Mouse (Mus musculus) brain, embryonic 18.5 days (tissue): Measurements from ENCODE around the gene Pard6b.

Experiments
- DNase-seq: peaks from one replicate; pipeline ENCODE4 v3.0.0-alpha.2; 2012; ENCODE audit warnings: low read depth, low spot score

Pard6b gene

DNA sequence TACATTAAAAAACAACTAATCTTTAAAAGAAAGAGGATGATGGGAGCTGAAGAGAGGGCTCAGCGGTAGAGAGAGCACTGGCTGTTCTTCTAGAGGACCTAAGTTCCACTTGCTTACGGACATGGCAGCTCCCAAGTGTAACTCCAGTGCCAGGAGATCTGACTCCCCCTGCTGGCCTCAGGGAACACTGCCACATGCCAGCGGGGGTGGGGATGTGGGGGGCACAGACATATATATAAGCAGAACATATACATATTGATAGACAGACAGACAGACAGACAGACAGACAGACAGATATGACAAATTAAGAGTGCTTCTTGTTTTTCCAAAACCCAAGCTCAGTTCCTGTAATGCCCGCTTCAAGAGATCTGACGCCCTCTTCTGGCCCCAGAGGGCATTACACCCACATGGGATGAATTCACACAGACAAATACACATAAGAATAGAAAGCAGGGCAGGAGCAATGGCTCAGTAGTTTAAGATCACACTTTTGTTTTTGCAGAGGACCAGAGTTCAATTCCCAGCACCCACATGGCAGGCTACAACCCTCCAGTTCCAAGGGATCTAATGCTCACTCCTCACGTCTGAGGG is 21.5 kb upstream of the Pard6b start:
- DNase-seq = no peak

DNA sequence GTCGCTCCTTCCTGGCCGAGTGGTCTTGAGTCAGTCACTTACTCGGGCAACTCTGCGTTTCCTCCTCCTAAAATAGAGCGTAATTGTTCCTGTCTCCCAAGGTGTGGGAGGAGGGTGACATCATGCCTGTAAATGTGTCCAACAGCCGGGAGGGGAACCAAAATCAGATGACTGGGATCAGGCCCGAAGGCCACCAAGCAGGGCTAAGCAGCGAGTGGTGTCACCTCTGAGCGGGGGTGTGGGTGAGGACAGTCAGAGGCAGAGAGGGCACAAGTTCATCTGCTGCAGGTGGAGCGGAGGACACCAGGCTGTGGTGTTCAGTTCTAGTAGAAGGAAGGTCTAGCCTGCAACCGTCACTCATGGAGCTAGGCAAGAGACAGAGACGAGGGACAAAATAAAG is 17.1 kb upstream of the Pard6b start:
- no peak for DNase-seq

- no peak for DNase-seq
These were observed 15.3 kb upstream of the Pard6b start for GRCm38 (mm10) chr2:168065511-168065910.

DNA sequence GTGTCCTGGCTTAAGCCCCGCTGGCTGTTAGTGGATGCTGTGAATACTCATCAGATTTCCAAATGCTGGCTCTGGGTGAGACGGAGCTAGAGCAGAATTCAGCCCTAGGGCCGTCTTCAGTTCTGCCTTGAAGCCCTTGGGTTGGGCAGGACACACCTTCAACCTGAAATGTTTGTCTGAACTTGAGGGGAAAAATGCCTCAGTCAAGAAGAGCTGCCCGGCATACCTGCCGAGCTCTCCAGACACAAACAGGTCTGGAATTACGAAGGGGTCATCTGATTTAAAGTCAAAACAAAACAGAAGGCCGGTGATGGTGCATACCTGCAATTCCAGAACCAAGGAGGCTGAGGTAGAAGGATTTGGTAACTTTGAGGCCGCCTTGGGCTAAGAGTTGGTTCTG is 14.0 kb upstream of the Pard6b start:
- DNase-seq = no peak

DNA sequence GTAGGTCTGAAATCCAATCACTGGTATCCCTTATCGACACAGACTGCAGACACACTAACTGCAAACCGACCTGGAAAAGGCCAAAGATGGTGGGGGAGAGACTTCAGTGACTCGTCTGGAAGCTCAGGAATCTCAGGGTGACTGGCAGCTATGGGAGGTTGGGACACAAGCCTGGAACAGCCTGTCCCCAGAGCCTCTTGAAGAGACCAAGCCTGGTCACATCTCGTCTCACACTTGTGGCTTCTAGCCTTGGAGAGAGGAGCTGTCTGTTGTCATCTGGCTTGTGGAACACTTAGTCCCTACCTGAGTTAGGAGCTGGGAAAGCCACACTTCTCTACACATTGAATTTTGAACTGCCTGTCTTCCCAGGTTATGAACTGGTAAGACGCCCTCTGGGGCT is 10.4 kb upstream of the Pard6b start:
- no peak for DNase-seq

DNA sequence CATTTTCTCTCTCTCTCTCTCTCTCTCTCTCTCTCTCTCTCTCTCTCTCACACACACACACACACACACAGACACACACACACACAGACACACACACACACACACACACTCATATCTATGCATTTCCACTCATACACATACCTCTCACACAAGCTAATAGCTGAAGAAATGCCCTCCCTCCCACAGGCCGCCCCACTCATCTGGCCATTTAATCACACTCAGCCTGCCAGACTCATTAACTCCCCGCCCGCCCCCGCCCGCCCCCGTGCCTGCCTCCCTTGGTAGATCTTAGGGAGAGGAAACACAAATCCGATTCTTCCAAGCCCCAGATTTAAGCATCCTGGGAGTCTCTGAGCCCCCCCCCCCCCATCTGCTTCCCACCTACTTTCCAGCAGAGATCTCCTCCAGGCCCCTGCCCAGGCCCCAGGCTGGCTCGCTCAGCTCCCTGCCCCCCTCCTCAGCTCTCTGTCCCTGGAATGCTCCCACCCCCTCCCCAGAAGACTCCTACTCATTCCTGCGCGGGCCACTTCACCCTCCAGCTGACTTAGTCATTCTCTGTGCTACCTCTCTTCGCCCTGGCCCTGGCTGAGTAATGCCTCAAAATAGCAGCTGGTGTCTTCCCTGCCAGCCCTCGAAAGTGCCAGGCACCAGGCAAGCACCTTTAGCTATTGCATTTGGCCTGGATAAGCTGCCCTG is 8.2 kb upstream of the Pard6b start:
- no peak for DNase-seq

- DNase-seq = no peak
These were observed 7.1 kb upstream of the Pard6b start for GRCm38 (mm10) chr2:168073722-168074121.

DNA sequence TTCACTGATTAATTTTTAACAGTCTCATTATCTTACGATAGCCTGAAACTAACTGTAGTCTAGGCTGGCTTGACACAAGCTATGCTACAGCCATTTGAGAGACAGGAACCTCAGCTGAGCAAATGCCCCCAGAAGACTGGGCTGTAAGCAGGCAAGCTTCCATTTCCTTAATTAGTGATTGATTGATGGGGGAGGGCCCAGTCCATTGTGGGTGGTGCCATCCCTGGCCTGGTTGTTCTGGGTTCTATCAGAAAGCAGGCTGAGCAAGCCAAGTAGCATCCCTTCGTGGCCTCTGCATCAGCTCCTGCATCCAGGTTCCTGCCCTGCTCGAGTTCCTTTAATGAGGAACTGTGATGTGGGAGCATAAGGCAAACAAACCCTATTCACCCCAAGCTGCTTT is 6.3 kb upstream of the Pard6b start:
- DNase-seq = no peak

DNA sequence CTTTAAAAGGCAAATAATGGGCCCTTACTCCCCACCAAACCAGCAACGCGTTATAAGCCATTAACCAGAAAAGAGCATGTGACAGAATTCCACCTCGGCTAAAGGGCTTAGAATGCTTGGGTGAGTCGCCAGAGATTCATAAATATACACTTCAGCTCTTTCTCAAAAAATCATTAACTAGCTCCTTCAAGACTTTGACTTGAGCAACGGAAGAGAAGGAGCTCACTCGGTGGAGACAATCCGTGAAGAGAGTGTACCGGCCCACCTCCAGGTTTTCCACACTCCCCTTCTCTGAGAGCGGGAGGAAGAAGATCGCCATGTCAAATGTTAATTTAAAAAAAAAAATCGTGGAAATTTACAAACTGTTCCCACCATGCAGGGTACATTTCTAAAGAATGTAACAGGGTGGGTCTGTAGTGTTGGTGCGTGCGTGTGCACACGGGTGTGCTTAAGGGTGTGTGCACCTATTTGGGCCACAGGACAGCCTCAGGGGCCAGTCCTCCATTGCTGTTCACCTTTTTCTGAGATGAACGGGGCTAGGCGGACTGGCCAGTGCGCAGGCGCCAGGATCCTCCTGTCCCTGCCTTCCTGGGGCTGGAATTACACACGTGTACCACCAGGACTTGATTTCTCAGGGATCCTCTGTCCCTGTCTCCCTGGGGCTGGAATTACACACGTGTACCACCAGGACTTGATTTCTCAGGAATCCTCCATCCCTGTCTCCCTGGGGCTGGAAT is 3.8 kb upstream of the Pard6b start:
- DNase-seq = no peak

DNA sequence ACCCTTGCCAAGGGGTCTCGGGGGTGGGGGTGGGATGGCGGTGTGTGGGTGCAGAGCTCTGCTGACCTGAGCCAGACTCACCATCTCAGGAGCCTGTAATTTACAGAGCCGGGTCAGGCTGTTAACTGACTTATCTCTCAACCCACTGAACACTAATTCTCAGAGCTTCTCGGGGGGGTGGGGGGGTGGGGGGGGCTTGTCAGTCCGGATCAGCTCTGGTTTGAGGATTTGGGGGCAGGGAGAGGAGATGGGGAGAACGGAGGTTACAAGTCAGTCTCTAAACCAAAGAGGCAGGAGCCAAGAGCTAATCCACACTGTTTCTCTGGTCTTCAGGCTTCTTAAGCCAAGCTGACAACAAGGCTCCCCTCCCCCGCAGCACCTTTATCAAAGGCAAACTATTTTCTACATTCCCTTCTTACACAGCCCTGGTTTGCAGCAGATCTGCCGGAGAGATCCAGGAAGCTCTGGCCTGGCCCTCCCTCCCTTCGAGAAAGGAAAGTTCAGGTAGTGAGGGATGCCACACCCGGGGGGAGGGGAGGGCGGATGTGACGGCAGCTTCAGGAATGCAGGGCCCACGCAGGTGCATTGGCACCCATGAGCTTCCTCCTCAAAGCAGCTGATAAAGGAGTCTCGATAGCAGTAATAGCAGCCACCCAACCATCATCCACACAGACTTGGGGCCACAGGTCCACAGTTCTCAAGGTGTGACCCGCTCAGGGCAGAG is 2.5 kb upstream of the Pard6b start:
- DNase-seq = no peak

- no peak for DNase-seq
These were observed 612 bp downstream of the Pard6b start for GRCm38 (mm10) chr2:168081299-168081932.

DNA sequence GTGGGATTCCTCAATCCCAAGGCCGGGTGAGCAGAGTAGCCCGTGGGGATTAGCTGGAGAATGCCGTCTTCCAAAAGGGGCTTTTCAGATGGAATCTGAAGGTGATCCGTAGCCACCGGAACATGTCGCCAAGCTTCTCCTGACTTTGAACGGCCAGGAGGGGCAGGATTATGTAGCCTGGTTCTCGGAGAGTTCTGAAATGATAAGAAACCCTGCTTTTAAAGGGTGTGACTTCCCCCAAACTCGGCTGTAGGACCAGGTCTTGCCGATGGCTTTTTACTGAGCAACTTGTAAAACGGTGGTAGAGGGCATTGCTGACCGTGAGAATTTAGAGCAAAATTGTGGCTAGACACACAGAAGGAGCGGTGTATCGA is 1.1 kb downstream of the Pard6b start:
- DNase-seq = no peak

GRCm38 (mm10) chr2:168083593-168083992 is 2.8 kb downstream of the Pard6b start:
- no peak for DNase-seq

DNA sequence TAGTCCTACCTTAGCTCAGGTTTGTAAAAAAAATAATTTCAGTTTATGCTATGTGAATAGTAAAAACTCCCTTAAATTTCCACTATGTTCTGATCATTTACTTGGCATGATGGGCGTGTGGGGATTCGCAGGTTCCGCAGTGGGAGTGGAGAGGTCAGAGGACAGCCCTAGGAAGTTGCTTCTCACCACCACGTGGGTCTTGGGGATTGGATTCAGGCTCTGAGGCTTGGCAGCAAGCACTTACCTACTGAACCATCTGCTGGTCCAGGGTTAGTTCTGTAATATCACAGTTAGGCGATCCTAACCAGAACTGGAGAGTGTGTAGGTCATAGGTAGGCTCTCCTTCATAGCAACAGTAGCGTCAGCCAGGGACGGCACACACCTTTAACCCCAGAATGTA is 3.4 kb downstream of the Pard6b start:
- DNase-seq = no peak

GRCm38 (mm10) chr2:168085621-168086265 is 4.9 kb downstream of the Pard6b start:
- no peak for DNase-seq

DNA sequence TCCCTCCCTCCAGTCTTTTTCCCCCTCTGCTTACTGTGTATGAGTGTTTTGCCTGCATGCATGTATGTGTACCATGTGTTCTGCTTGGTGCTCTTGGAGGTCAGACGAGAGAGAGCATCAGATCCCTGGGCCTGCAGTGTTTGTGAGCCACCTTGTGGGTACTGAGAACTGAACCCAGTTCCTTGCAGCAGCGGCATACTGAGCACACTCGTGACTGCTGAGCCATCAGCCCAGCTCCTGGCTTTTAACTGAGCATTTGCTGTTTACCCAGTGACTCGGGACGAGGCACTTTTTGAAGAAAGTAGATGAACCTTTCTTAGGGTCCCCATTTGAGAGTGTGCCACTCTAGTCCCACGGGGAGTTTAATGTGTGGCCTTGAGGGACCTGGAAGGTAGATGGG is 5.5 kb downstream of the Pard6b start:
- DNase-seq = no peak

GRCm38 (mm10) chr2:168086839-168087238 is 6.0 kb downstream of the Pard6b start:
- DNase-seq = no peak

DNA sequence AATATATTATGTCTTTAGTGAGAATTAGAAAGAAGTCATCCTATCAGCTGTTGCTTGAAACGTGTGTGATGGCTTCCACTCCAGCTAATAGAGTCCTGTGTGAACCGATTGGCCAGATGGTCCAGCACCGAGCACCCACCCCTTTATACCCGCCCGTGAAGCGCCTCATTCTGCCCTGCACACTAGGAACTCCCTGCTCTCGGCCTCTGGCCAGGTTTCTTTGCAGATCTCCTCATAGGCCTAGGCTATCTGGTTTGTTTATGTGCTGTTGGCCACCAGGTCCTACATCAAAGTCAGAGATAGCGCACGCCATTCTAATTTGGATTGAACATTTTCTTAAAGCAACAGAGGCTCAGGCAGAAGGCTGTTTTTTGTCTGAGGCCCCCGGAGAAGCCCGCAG is 10.8 kb downstream of the Pard6b start:
- DNase-seq = no peak

DNA sequence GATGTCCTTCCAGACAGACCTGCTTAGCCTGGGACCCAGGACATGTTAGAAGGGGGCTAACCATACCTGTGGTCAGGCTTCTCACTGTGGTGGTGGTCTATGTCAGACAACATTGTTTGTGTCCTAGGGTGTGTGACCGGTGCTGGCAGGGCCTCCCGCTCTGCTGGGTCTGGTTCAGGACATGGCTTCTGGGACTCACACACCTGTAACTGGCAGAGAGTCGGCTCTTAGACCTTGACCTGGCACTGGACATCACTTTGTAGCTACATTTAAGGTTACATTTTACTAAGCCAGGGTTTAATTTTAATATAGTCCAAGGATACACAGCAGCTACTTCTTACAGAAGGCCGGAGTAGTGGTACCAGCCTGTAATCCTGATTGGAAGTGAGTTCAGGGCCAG is 12.3 kb downstream of the Pard6b start:
- no peak for DNase-seq

- DNase-seq = no peak
These were observed 14.3 kb downstream of the Pard6b start for GRCm38 (mm10) chr2:168095077-168095476.

DNA sequence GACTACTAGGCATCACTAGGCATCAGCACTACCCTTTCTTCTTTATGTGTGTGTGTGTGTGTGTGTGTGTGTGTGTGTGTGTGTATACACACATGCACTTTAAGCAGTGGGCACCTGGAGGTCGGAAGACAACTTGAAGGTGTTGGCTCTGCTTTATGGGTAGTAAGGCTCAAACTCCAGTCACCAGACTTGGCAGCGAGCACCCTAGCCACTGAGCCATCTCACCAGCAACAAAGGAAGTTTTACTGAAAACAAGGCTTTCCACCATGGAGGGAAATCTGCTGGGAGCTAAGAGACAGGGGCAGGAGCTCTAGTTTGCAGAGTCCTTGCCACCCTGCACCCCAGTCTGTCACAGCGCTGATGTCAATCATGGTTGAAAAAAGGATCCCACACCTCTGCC is 15.7 kb downstream of the Pard6b start:
- no peak for DNase-seq
